Mouse (Mus musculus) ovary, postnatal 10 days (tissue): ENCODE data around the gene Tecpr2.
A peak's percentile ranks its signal among the peaks of the same experiment; 100 is the strongest.
"Not testable (repeated sequence)": the region's sequence is repeated elsewhere in the genome, so short reads cannot be mapped to it uniquely, and the experiment has no call there.

Experiments used
- DNase-seq: peaks from one replicate; pipeline ENCODE4 v3.0.0; 2022; ENCODE audit warnings: low spot score

The Tecpr2 gene

GRCm38 (mm10) chr12:110889036-110890020, at the start of gene Tecpr2, which contains the start of gene Cinp:
TSS of gene Tecpr2 (plus strand) at chr12:110889264.
TSS of gene Cinp (minus strand) at chr12:110889145.
- DNase-seq: peak; percentile 83

GRCm38 (mm10) chr12:110840348-110841198, 48.5 kb upstream of the Tecpr2 start, which contains the start of gene Mok:
TSS of gene Mok (minus strand) at chr12:110840939.
- DNase-seq: peak; percentile 99

- DNase-seq: no peak
These were observed 47.2 kb upstream of the Tecpr2 start for GRCm38 (mm10) chr12:110841731-110842493.

GRCm38 (mm10) chr12:110843194-110844048, 45.6 kb upstream of the Tecpr2 start:
- peak; percentile 74 for DNase-seq

- no peak for DNase-seq
These were observed 44.6 kb upstream of the Tecpr2 start for GRCm38 (mm10) chr12:110844227-110845130.

- peak; percentile 90 for DNase-seq
These were observed 43.8 kb upstream of the Tecpr2 start for GRCm38 (mm10) chr12:110845131-110845880.

GRCm38 (mm10) chr12:110846191-110846765, 42.8 kb upstream of the Tecpr2 start:
- no peak for DNase-seq

GRCm38 (mm10) chr12:110850010-110850928, 38.8 kb upstream of the Tecpr2 start, which contains the start of gene Zfp839:
TSS of gene Zfp839 (plus strand) at chr12:110850253.
- peak; percentile 74 for DNase-seq

- no peak for DNase-seq
These were observed 38.2 kb upstream of the Tecpr2 start for GRCm38 (mm10) chr12:110850929-110851256.

- no peak for DNase-seq
These were observed 37.6 kb upstream of the Tecpr2 start for GRCm38 (mm10) chr12:110851414-110851813.

- DNase-seq: no peak
These were observed 37.1 kb upstream of the Tecpr2 start for GRCm38 (mm10) chr12:110851923-110852322.

GRCm38 (mm10) chr12:110854786-110855737, 34.0 kb upstream of the Tecpr2 start:
- no peak for DNase-seq

GRCm38 (mm10) chr12:110857196-110857595, 31.9 kb upstream of the Tecpr2 start:
- no peak for DNase-seq

GRCm38 (mm10) chr12:110858681-110859080, 30.4 kb upstream of the Tecpr2 start:
- DNase-seq: not testable (repeated sequence)

GRCm38 (mm10) chr12:110860293-110860692, 28.8 kb upstream of the Tecpr2 start:
- DNase-seq: no peak

- DNase-seq: no peak
These were observed 27.8 kb upstream of the Tecpr2 start for GRCm38 (mm10) chr12:110861256-110861655.
